Mouse (Mus musculus) intestine, embryonic 14.5 days (tissue): ENCODE results near the gene Tbx2. TPM values are rescaled to one million over a fixed set of nuclear protein-coding genes. Genes with fewer than 3 reads are reported as not detected.

Source experiments
- ATAC-seq: fragments of 200-750 bp; cut with Nextera tagmentation; replicated peaks from 2 replicates; pipeline ENCODE4 v1.8.0; 2017; ENCODE audit warnings: low read depth, moderate number of reproducible peaks, moderate TSS enrichment, moderate library complexity; ENCODE audit not compliant: low FRiP score, low TSS enrichment
- DNase-seq: peaks from one replicate; pipeline ENCODE4 v3.0.0-alpha.2; 2018; ENCODE audit warnings: low spot score
- H3K27ac ChIP-seq: fragments of 300-500 bp; sonication (generic); 2 replicates; pipeline ENCODE4 v1.5.1; 2014; ENCODE audit warnings: low read depth, mild to moderate bottlenecking, control low read depth
- H3K27me3 ChIP-seq: fragments of 300-500 bp; sonication (generic); replicated peaks from 2 replicates; pipeline ENCODE4 v1.6.1; 2014; ENCODE audit warnings: low read length, control low read depth; ENCODE audit not compliant: control insufficient read depth, insufficient read depth
- H3K36me3 ChIP-seq: fragments of 300-500 bp; sonication (generic); 2 replicates; pipeline ENCODE4 v1.6.1; 2014; ENCODE audit warnings: low read length, control low read depth; ENCODE audit not compliant: control insufficient read depth, insufficient read depth
- H3K4me1 ChIP-seq: fragments of 300-500 bp; sonication (generic); replicated peaks from 2 replicates; pipeline ENCODE4 v1.6.1; 2014; ENCODE audit warnings: low read length, control low read depth, mixed read lengths; ENCODE audit not compliant: control insufficient read depth, insufficient read depth
- H3K4me2 ChIP-seq: fragments of 300-500 bp; sonication (generic); 2 replicates; pipeline ENCODE4 v1.6.1; 2014; ENCODE audit warnings: low read length
- H3K4me3 ChIP-seq: fragments of 300-500 bp; sonication (generic); 2 replicates; pipeline ENCODE4 v1.5.1; 2014; ENCODE audit warnings: low read depth, low read length, control low read depth, mixed read lengths
- H3K9ac ChIP-seq: fragments of 300-500 bp; sonication (generic); 2 replicates; pipeline ENCODE4 v1.6.1; 2014; ENCODE audit warnings: mild to moderate bottlenecking, low read length
- H3K9me3 ChIP-seq: fragments of 300-500 bp; sonication (generic); 2 replicates; pipeline ENCODE4 v1.6.1; 2016; ENCODE audit warnings: low read length, control low read depth; ENCODE audit not compliant: control insufficient read depth
- WGBS: fragments of 180-500 bp; shearing (Covaris S2); extraction: QIAGEN DNeasy Blood & Tissue Kit; methylation state at CpG from one replicate; pipeline ENCODE4 v1.1.7; 2014; 5-methylcytosine and 5-hydroxymethylcytosine counted together
- polyA plus RNA-seq: library from polyadenylated mRNA; unstranded; fragments of >200 nt; fragmentation: Nextera tagmentation; extraction: Ambion mirVana; gene quantifications from 2 replicates; pipeline ENCODE4 v1.2.1, GENCODE M21; 2014

Tbx2 gene
- polyA plus RNA-seq, 1 experiment from 2014 or later, result 7.7 TPM

GRCm38 (mm10) chr11:85800380-85800779 is 32.0 kb upstream of the Tbx2 start:
- H3K4me2 ChIP-seq, result no peak overlapping the region
- WGBS, result 60% methylated on average over 11 of the region's 11 CpGs

GRCm38 (mm10) chr11:85804048-85804447 is 28.3 kb upstream of the Tbx2 start:
- Histone ChIP-seq H3K27ac (no peak overlapping the region), H3K4me1 (peaks cover 8% of the 10 kb centered on the region; the same call in 1 of the 2 replicates), H3K36me3 (no peaks in the 10 kb centered on the region), H3K27me3 (0 out of 2 replicates have a peak, but pooled peaks cover 6% of the 10 kb centered on the region), H3K4me3 (no peak overlapping the region), H3K9me3 (no peaks in the 10 kb centered on the region), H3K9ac (no peak overlapping the region), H3K4me2 (no peak overlapping the region)
- 58% methylated on average over 5 of the region's 5 CpGs for WGBS
- ATAC-seq, result no peak
- DNase-seq, result no peak

More at GRCm38 (mm10) chr11:85800380-85800779, 32.0 kb upstream of the Tbx2 start:
- H3K27ac ChIP-seq, result no peak overlapping the region
- H3K4me1 ChIP-seq, result peaks cover 8% of the 10 kb centered on the region; the same call in 1 of the 2 replicates
- ATAC-seq (no peak), DNase-seq (no peak)
- no peak overlapping the region for H3K4me3 ChIP-seq
- H3K27me3 ChIP-seq, result 0 out of 2 replicates have a peak, but pooled peaks cover 7% of the 10 kb centered on the region
- H3K36me3 ChIP-seq, result no peaks in the 10 kb centered on the region
- H3K9me3 ChIP-seq, result no peaks in the 10 kb centered on the region
- no peak overlapping the region for H3K9ac ChIP-seq

- Histone ChIP-seq H3K9ac (no peak overlapping the region), H3K4me1 (no peaks in the 10 kb centered on the region), H3K36me3 (no peaks in the 10 kb centered on the region), H3K4me2 (no peak overlapping the region), H3K4me3 (no peak overlapping the region), H3K27ac (no peak overlapping the region), H3K9me3 (no peaks in the 10 kb centered on the region), H3K27me3 (no peaks in the 10 kb centered on the region)
- DNase-seq (no peak), ATAC-seq (no peak)
- WGBS, result 80% methylated on average over 1 of the region's 1 CpGs
Observed at GRCm38 (mm10) chr11:85805779-85806178, 26.6 kb upstream of the Tbx2 start.

GRCm38 (mm10) chr11:85807353-85807752 is 25.0 kb upstream of the Tbx2 start:
- H3K4me3 ChIP-seq, result no peak overlapping the region
- no peaks in the 10 kb centered on the region for H3K4me1 ChIP-seq
- H3K36me3 ChIP-seq, result no peaks in the 10 kb centered on the region
- H3K9ac ChIP-seq, result no peak overlapping the region
- ATAC-seq (no peak), DNase-seq (no peak)
- no peaks in the 10 kb centered on the region for H3K27me3 ChIP-seq
- no peak overlapping the region for H3K4me2 ChIP-seq
- no peaks in the 10 kb centered on the region for H3K9me3 ChIP-seq
- H3K27ac ChIP-seq, result no peak overlapping the region
- WGBS, result 69% methylated on average over 11 of the region's 11 CpGs

GRCm38 (mm10) chr11:85811229-85811628 is 21.1 kb upstream of the Tbx2 start:
- H3K4me1 ChIP-seq, result peaks cover 9% of the 10 kb centered on the region
- no peak overlapping the region for H3K9ac ChIP-seq
- no peak overlapping the region for H3K27ac ChIP-seq
- 73% methylated on average over 4 of the region's 4 CpGs for WGBS
- DNase-seq (no peak), ATAC-seq (no peak)
- H3K9me3 ChIP-seq, result no peaks in the 10 kb centered on the region
- no peaks in the 10 kb centered on the region for H3K36me3 ChIP-seq
- no peak overlapping the region for H3K4me2 ChIP-seq
- no peak overlapping the region for H3K4me3 ChIP-seq
- H3K27me3 ChIP-seq, result no peaks in the 10 kb centered on the region

- no peaks in the 10 kb centered on the region for H3K27me3 ChIP-seq
- DNase-seq (no peak), ATAC-seq (no peak)
- no peak overlapping the region for H3K9ac ChIP-seq
- H3K27ac ChIP-seq, result no peak overlapping the region
- H3K4me1 ChIP-seq, result peaks cover 9% of the 10 kb centered on the region
- 91% methylated on average over 5 of the region's 5 CpGs for WGBS
- H3K36me3 ChIP-seq, result no peaks in the 10 kb centered on the region
- no peak overlapping the region for H3K4me3 ChIP-seq
- no peaks in the 10 kb centered on the region for H3K9me3 ChIP-seq
- H3K4me2 ChIP-seq, result no peak overlapping the region
Observed at GRCm38 (mm10) chr11:85811676-85812075, 20.7 kb upstream of the Tbx2 start.

- Histone ChIP-seq H3K36me3 (no peaks in the 10 kb centered on the region), H3K27ac (no peak overlapping the region), H3K27me3 (no peaks in the 10 kb centered on the region), H3K4me1 (peaks cover 9% of the 10 kb centered on the region), H3K4me2 (no peak overlapping the region), H3K9ac (no peak overlapping the region), H3K9me3 (no peaks in the 10 kb centered on the region), H3K4me3 (no peak overlapping the region)
- no peak for ATAC-seq
- DNase-seq, result no peak
- 79% methylated on average over 12 of the region's 12 CpGs for WGBS
Observed at GRCm38 (mm10) chr11:85812201-85812966, 20.0 kb upstream of the Tbx2 start.

GRCm38 (mm10) chr11:85814678-85815077 is 17.7 kb upstream of the Tbx2 start:
- Histone ChIP-seq H3K9ac (no peak overlapping the region), H3K4me1 (peaks cover 9% of the 10 kb centered on the region), H3K27me3 (no peaks in the 10 kb centered on the region), H3K4me2 (no peak overlapping the region), H3K9me3 (no peaks in the 10 kb centered on the region), H3K4me3 (no peak overlapping the region), H3K36me3 (no peaks in the 10 kb centered on the region), H3K27ac (no peak overlapping the region)
- no peak for DNase-seq
- ATAC-seq, result peak; percentile 67
- WGBS, result 33% methylated on average over 4 of the region's 4 CpGs

- Histone ChIP-seq H3K9me3 (no peaks in the 10 kb centered on the region), H3K36me3 (no peaks in the 10 kb centered on the region), H3K4me1 (peaks cover 9% of the 10 kb centered on the region), H3K9ac (no peak overlapping the region), H3K4me2 (no peak overlapping the region), H3K4me3 (no peak overlapping the region), H3K27me3 (no peaks in the 10 kb centered on the region), H3K27ac (no peak overlapping the region)
- no peak for ATAC-seq
- WGBS, result 84% methylated on average over 5 of the region's 5 CpGs
- DNase-seq, result no peak
Observed at GRCm38 (mm10) chr11:85816471-85816870, 15.9 kb upstream of the Tbx2 start.
